Mouse (Mus musculus): Measurements from ENCODE around the gene Tmem245. TPM values are rescaled to one million over a fixed set of nuclear protein-coding genes. Genes with fewer than 3 reads are reported as not detected.

Gene Tmem245
- polyA plus RNA-seq, 1 experiment from 2014 or later: 4.8 TPM

DNA sequence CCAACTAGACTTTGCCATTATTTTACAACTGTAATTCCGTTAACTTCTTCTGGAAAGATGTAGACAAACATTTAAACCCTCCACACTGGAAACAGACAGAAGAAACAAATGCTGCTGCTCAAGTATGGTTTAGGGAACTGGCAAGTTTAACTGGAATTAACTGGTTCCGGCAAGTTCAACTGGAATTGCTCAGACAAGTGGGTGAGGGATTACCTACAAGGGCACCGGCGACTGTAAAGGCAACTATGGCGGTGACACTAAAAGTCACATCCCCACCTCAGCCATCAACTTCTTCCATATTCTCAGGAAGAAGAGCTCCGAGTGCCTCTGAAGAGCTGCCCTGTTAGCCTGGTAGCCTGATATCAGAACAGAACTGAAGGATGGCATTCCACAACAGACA is 32.9 kb downstream of the Tmem245 start:
- H3K4me1 ChIP-seq (ENCODE audit: control insufficient read depth, insufficient read depth, low read length): no peaks in the 10 kb centered on the region
- H3K27ac ChIP-seq (ENCODE audit: low read depth, low read length): no peak overlapping the region
- H3K9me3 ChIP-seq (replicated peaks; ENCODE audit: control insufficient read depth, low read length): no peaks in the 10 kb centered on the region
- 95% methylated on average over 6 of the region's 6 CpGs for WGBS
- no peak for ATAC-seq
- H3K36me3 ChIP-seq (ENCODE audit: control insufficient read depth, insufficient read depth, low read length): peaks cover 61% of the 10 kb centered on the region
- DNase-seq (ENCODE audit: low spot score): no peak
- no peak overlapping the region for H3K9ac ChIP-seq (ENCODE audit: low read length)
- H3K4me2 ChIP-seq (ENCODE audit: low read length): no peak overlapping the region
- no peaks in the 10 kb centered on the region for H3K27me3 ChIP-seq (replicated peaks; ENCODE audit: control insufficient read depth, insufficient read depth, low read length)
- no peak overlapping the region for H3K4me3 ChIP-seq (ENCODE audit: low read depth, low read length)

DNA sequence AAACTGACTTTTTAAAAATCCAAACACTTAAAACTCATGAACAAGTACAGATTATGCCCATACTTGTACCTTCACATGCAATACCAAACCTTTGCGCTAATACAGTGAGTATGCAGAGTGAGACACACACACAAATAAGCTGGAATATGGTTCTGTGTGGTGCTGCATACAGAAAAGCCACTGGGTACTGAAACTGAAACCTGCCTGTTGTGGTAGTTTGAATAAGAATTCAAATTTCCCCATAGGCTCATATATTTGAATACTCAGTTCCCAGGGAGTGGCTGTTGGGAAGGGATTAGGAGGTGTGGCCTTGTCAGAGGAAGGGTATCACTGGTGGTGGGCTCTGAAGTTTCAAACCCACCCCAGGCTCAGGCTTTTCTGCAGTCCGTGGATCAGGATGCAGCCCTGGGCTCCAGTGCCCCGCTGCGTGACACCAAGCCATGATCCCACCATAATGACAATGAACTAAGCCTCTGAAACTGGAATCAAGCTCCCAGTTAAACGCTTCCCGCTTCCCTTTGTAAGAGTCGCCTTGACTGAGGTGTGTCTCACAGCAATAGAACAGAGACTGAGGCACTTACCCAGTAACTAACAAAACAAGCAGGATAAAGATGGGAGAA is 34.7 kb downstream of the Tmem245 start:
- Histone ChIP-seq H3K4me3 (ENCODE audit: low read depth, low read length) (no peak overlapping the region), H3K4me1 (ENCODE audit: control insufficient read depth, insufficient read depth, low read length) (no peaks in the 10 kb centered on the region), H3K27me3 (replicated peaks; ENCODE audit: control insufficient read depth, insufficient read depth, low read length) (no peaks in the 10 kb centered on the region), H3K36me3 (ENCODE audit: control insufficient read depth, insufficient read depth, low read length) (peaks cover 59% of the 10 kb centered on the region), H3K4me2 (ENCODE audit: low read length) (no peak overlapping the region), H3K9me3 (replicated peaks; ENCODE audit: control insufficient read depth, low read length) (no peaks in the 10 kb centered on the region), H3K27ac (ENCODE audit: low read depth, low read length) (no peak overlapping the region), H3K9ac (ENCODE audit: low read length) (no peak overlapping the region)
- no peak for ATAC-seq
- no peak for DNase-seq (ENCODE audit: low spot score)
- WGBS: 84% methylated on average over 7 of the region's 7 CpGs

DNA sequence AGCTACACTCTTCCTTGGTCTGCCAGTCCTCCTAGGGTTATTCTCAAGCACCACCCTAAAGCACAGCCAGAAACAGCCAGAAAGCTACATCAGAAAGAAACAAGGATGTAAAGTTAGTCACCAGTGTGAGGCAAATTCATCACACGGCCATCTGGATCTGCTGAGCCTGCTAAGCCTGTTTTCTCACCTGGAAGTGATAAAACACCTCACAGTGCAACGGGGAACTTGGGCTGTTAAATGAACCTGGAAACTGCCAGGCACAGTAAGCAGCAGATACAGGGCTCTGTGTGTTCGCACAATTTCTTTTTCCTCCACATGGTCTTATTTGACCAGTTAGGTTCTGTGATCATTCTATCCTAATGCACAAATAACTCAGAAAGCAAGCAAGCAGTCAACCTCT is 37.7 kb downstream of the Tmem245 start:
- Histone ChIP-seq H3K9me3 (replicated peaks; ENCODE audit: control insufficient read depth, low read length) (no peaks in the 10 kb centered on the region), H3K4me3 (ENCODE audit: low read depth, low read length) (no peak overlapping the region), H3K4me2 (ENCODE audit: low read length) (no peak overlapping the region), H3K9ac (ENCODE audit: low read length) (no peak overlapping the region), H3K27me3 (replicated peaks; ENCODE audit: control insufficient read depth, insufficient read depth, low read length) (no peaks in the 10 kb centered on the region), H3K36me3 (ENCODE audit: control insufficient read depth, insufficient read depth, low read length) (peaks cover 50% of the 10 kb centered on the region), H3K27ac (ENCODE audit: low read depth, low read length) (no peak overlapping the region), H3K4me1 (ENCODE audit: control insufficient read depth, insufficient read depth, low read length) (no peaks in the 10 kb centered on the region)
- no peak for ATAC-seq
- 91% methylated on average over 3 of the region's 3 CpGs for WGBS
- DNase-seq (ENCODE audit: low spot score): no peak

DNA sequence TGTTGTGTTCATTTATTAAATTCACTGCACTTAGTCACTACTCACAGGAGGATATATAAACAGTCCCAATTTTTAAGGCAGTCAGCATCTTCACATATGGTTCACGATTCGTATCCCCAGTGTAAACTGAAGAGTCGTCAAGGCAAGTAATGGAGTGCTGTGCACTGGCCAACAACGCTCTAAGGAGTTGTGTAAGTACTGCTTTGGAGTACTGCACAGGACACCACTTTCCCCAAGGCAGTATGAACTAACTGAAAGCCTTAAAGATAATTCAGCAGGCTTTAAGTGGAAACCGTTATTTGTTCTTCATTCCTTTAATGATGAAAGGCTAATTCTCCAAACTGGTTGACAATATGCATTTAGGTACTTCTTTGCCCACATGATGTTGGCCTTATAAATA is 39.6 kb downstream of the Tmem245 start:
- 95% methylated on average over 5 of the region's 5 CpGs for WGBS
- Histone ChIP-seq H3K9ac (ENCODE audit: low read length) (no peak overlapping the region), H3K27ac (ENCODE audit: low read depth, low read length) (no peak overlapping the region), H3K36me3 (ENCODE audit: control insufficient read depth, insufficient read depth, low read length) (peaks cover 59% of the 10 kb centered on the region), H3K4me3 (ENCODE audit: low read depth, low read length) (no peak overlapping the region), H3K27me3 (replicated peaks; ENCODE audit: control insufficient read depth, insufficient read depth, low read length) (no peaks in the 10 kb centered on the region), H3K4me1 (ENCODE audit: control insufficient read depth, insufficient read depth, low read length) (no peaks in the 10 kb centered on the region), H3K9me3 (replicated peaks; ENCODE audit: control insufficient read depth, low read length) (no peaks in the 10 kb centered on the region), H3K4me2 (ENCODE audit: low read length) (no peak overlapping the region)
- no peak for ATAC-seq
- no peak for DNase-seq (ENCODE audit: low spot score)

DNA sequence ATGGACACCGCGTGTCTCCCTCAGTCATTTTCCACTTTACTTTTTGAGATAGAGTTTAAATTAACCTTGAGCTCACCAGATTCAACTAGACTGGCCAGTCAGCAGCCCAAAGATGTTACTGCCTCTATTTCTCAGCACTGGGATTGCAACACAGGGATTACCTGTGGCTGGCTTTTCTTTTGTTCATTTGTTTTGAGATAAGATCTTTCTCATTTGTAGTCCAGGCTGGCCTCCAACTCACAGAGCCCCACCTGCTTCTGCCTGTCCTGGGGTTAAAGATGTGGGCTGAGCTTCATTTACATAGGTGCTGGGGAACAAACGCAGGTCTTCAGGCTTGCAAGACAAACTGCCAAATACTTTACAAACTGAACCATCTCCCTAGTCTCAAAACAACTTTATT is 40.3 kb downstream of the Tmem245 start:
- H3K4me2 ChIP-seq (ENCODE audit: low read length): no peak overlapping the region
- DNase-seq (ENCODE audit: low spot score) (no peak), ATAC-seq (no peak)
- H3K27me3 ChIP-seq (replicated peaks; ENCODE audit: control insufficient read depth, insufficient read depth, low read length): no peaks in the 10 kb centered on the region
- H3K36me3 ChIP-seq (ENCODE audit: control insufficient read depth, insufficient read depth, low read length): peaks cover 64% of the 10 kb centered on the region
- 94% methylated on average over 3 of the region's 3 CpGs for WGBS
- H3K27ac ChIP-seq (ENCODE audit: low read depth, low read length): no peak overlapping the region
- no peaks in the 10 kb centered on the region for H3K9me3 ChIP-seq (replicated peaks; ENCODE audit: control insufficient read depth, low read length)
- no peaks in the 10 kb centered on the region for H3K4me1 ChIP-seq (ENCODE audit: control insufficient read depth, insufficient read depth, low read length)
- H3K9ac ChIP-seq (ENCODE audit: low read length): no peak overlapping the region
- no peak overlapping the region for H3K4me3 ChIP-seq (ENCODE audit: low read depth, low read length)

DNA sequence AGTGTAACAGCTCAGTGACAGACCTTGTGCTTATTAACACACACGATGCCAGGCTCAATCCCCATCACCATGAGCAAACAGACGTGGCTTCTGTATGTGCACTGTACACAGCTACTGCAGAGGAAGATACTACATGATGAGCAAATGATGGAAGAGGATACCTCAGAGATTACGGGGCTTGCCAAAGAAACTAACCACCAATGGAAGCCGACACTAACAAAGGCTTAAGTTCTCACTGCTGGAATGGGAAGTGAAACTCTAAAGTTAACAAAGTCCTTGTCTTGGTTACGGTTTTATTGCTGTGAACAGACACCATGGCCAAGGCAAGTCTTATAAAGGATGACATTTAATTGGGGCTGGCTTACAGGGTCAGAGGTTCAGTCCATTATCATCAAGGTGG is 41.7 kb downstream of the Tmem245 start:
- ATAC-seq (no peak), DNase-seq (ENCODE audit: low spot score) (no peak)
- Histone ChIP-seq H3K36me3 (ENCODE audit: control insufficient read depth, insufficient read depth, low read length) (peaks cover 55% of the 10 kb centered on the region), H3K4me1 (ENCODE audit: control insufficient read depth, insufficient read depth, low read length) (no peaks in the 10 kb centered on the region), H3K27me3 (replicated peaks; ENCODE audit: control insufficient read depth, insufficient read depth, low read length) (no peaks in the 10 kb centered on the region), H3K4me3 (ENCODE audit: low read depth, low read length) (no peak overlapping the region), H3K9ac (ENCODE audit: low read length) (no peak overlapping the region), H3K27ac (ENCODE audit: low read depth, low read length) (no peak overlapping the region), H3K4me2 (ENCODE audit: low read length) (no peak overlapping the region), H3K9me3 (replicated peaks; ENCODE audit: control insufficient read depth, low read length) (no peaks in the 10 kb centered on the region)
- WGBS: 97% methylated on average over 5 of the region's 5 CpGs

DNA sequence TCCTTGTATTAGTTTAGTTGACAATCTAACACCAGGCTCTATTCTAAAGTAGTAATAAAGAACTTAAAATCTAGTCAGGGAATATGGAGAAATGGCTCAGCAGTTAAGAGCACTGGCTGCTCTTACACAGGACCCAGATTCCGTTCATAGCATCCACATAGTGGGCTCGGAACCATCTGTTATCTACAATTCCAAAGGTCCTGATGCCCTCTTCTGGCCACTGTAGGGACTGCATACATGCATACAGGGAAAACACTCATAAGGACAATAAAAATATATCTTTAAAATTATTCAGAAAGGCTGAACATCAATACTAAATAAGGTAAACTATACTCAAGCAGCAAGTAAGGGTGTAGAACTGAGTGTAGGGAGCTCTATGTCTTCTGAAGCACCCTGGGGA is 45.6 kb downstream of the Tmem245 start:
- 96% methylated on average over 2 of the region's 2 CpGs for WGBS
- no peak overlapping the region for H3K27ac ChIP-seq (ENCODE audit: low read depth, low read length)

DNA sequence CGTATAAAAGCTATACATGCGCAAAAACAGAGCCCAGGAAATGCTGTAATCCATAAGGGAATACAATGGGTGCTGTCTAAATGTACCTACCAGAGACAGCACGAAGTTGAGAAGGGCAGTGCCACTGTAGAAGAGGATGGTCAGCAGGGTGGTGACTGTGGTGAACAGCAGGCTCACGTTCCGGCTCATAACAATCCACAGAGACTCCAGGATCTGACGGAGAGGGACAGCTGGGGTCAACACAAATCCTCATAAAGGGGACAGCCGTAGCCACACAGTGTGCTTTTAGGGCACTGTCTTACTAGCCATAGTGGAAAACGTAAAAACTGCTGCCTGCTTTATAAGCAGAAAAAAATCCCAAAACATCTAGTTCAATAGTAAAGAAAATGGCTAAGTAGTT is 48.0 kb downstream of the Tmem245 start:
- Histone ChIP-seq H3K4me2 (ENCODE audit: low read length) (no peak overlapping the region), H3K27ac (ENCODE audit: low read depth, low read length) (no peak overlapping the region), H3K4me1 (ENCODE audit: control insufficient read depth, insufficient read depth, low read length) (no peaks in the 10 kb centered on the region), H3K4me3 (ENCODE audit: low read depth, low read length) (no peak overlapping the region), H3K9me3 (replicated peaks; ENCODE audit: control insufficient read depth, low read length) (no peaks in the 10 kb centered on the region), H3K27me3 (replicated peaks; ENCODE audit: control insufficient read depth, insufficient read depth, low read length) (no peaks in the 10 kb centered on the region), H3K36me3 (ENCODE audit: control insufficient read depth, insufficient read depth, low read length) (peaks cover 47% of the 10 kb centered on the region), H3K9ac (ENCODE audit: low read length) (no peak overlapping the region)
- ATAC-seq (no peak), DNase-seq (ENCODE audit: low spot score) (no peak)
- 91% methylated on average over 8 of the region's 8 CpGs for WGBS

More for the DNA sequence above, 45.6 kb downstream of the Tmem245 start:
- Histone ChIP-seq H3K4me3 (ENCODE audit: low read depth, low read length) (no peak overlapping the region), H3K4me2 (ENCODE audit: low read length) (no peak overlapping the region), H3K4me1 (ENCODE audit: control insufficient read depth, insufficient read depth, low read length) (no peaks in the 10 kb centered on the region), H3K27me3 (replicated peaks; ENCODE audit: control insufficient read depth, insufficient read depth, low read length) (no peaks in the 10 kb centered on the region), H3K9me3 (replicated peaks; ENCODE audit: control insufficient read depth, low read length) (no peaks in the 10 kb centered on the region), H3K9ac (ENCODE audit: low read length) (no peak overlapping the region), H3K36me3 (ENCODE audit: control insufficient read depth, insufficient read depth, low read length) (peaks cover 53% of the 10 kb centered on the region)
- DNase-seq (ENCODE audit: low spot score) (no peak), ATAC-seq (no peak)

DNA sequence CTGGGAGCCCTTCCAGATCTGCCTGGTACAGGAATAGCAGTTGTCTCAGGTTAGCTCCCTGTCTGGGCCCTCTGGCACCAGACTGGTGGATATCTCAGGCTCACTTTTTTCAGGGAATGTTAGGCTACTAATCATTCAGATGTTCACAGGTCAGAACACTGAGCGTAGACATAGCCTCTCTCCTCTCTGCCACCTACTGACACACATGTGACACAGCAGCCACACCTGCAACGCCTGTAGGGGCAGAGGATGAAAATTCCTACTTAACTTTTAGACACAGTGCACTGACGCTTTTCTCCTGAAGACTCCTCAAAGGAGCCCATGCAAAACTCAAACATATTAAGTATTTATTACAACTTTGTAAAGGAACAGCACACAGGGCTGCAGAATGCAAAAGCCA is 49.7 kb downstream of the Tmem245 start:
- Histone ChIP-seq H3K27ac (ENCODE audit: low read depth, low read length) (no peak overlapping the region), H3K4me1 (ENCODE audit: control insufficient read depth, insufficient read depth, low read length) (no peaks in the 10 kb centered on the region), H3K9ac (ENCODE audit: low read length) (no peak overlapping the region), H3K36me3 (ENCODE audit: control insufficient read depth, insufficient read depth, low read length) (peaks cover 30% of the 10 kb centered on the region), H3K27me3 (replicated peaks; ENCODE audit: control insufficient read depth, insufficient read depth, low read length) (no peaks in the 10 kb centered on the region), H3K4me2 (ENCODE audit: low read length) (no peak overlapping the region), H3K9me3 (replicated peaks; ENCODE audit: control insufficient read depth, low read length) (no peaks in the 10 kb centered on the region), H3K4me3 (ENCODE audit: low read depth, low read length) (no peak overlapping the region)
- no peak for DNase-seq (ENCODE audit: low spot score)
- WGBS: 87% methylated on average over 3 of the region's 3 CpGs
- no peak for ATAC-seq

All from forebrain, embryonic 14.5 days (tissue).